ENCODE assay signal across 27 mouse cellular contexts in genomic region chr5:43055111-43055710, GRCm38 (mm10).
DNase-seq lines count a peak whose midpoint lies in the region; ATAC-seq lines count a peak whose summit lies in the region.
"Had no signal": no experiment of that assay in that cellular context is flagged by ENCODE, and none has a peak within 500 bp of the region (broad histone marks: within the 10 kb centered on the region; RNA-seq: fewer than 3 reads in every experiment).

No protein-coding gene starts in this region.

- H3K36me3 ChIP-seq in limb, embryonic 15.5 days = no peaks in the 10 kb centered on the region
- H3K36me3 ChIP-seq in limb, embryonic 10.5 days = no peaks in the 10 kb centered on the region
- H3K36me3 ChIP-seq: embryonic facial prominence, embryonic 12.5 days; heart, embryonic 15.5 days; hindbrain, embryonic 15.5 days; intestine, embryonic 15.5 days; limb, embryonic 12.5 days; liver, embryonic 12.5 days; midbrain, embryonic 13.5 days; neural tube, embryonic 13.5 days had no signal

- peak; percentile 60 to 61 for DNase-seq in cerebellum, postnatal 14 days
- no peak for DNase-seq in cerebellum, adult 9-11 months
- no peak for DNase-seq in limb, embryonic 10.5 days (ENCODE audit: low spot score)
- DNase-seq in right cerebral cortex, postnatal 4 days = peak; percentile 8
- DNase-seq in right cerebral cortex, postnatal 36 days (ENCODE audit: low spot score in 2 of 2) = no peak
- DNase-seq in kidney, postnatal 4 days = no peak
- DNase-seq: gastrocnemius, adult 2 months; heart, postnatal 4 days; kidney, adult 8-10 months; kidney, postnatal 10 days; lung, adult 18-20 months; right cerebral cortex, postnatal 25 days; thymus, adult 18-20 months; thymus, postnatal 36 days had no signal

- no peak overlapping the region for H3K4me2 ChIP-seq in limb, embryonic 15.5 days
- H3K4me2 ChIP-seq: embryonic facial prominence, embryonic 12.5 days; forebrain, embryonic 13.5 days; heart, embryonic 15.5 days; hindbrain, embryonic 15.5 days; intestine, embryonic 15.5 days; limb, embryonic 12.5 days; liver, embryonic 12.5 days; midbrain, embryonic 13.5 days; neural tube, embryonic 13.5 days had no signal

- no peak overlapping the region for H3K9ac ChIP-seq in limb, embryonic 15.5 days
- H3K9ac ChIP-seq: embryonic facial prominence, embryonic 12.5 days; forebrain, embryonic 13.5 days; heart, embryonic 15.5 days; hindbrain, embryonic 15.5 days; intestine, embryonic 15.5 days; limb, embryonic 12.5 days; liver, embryonic 12.5 days; midbrain, embryonic 13.5 days; neural tube, embryonic 13.5 days had no signal

- 60% methylated on average over 4 of the region's 4 CpGs for WGBS in limb, embryonic 15.5 days
- 87% methylated on average over 4 of the region's 4 CpGs for WGBS in limb, embryonic 10.5 days

- no peak for ATAC-seq in limb, embryonic 15.5 days (ENCODE audit: insufficient number of reproducible peaks, low FRiP score, low TSS enrichment, low read depth)
- ATAC-seq: CD4-positive, CD25-positive, alpha-beta regulatory T cell, adult 4 months; forebrain, embryonic 13.5 days; intestine, embryonic 15.5 days; liver, embryonic 12.5 days; midbrain, embryonic 13.5 days had no signal

- H3K9me3 ChIP-seq in limb, embryonic 15.5 days = no peaks in the 10 kb centered on the region
- no peaks in the 10 kb centered on the region for H3K9me3 ChIP-seq in limb, embryonic 10.5 days (replicated peaks)
- H3K9me3 ChIP-seq: embryonic facial prominence, embryonic 12.5 days; forebrain, embryonic 13.5 days; heart, embryonic 15.5 days; hindbrain, embryonic 15.5 days; intestine, embryonic 15.5 days; limb, embryonic 12.5 days; liver, embryonic 12.5 days; midbrain, embryonic 13.5 days; neural tube, embryonic 13.5 days had no signal

- no peaks in the 10 kb centered on the region for H3K4me1 ChIP-seq in limb, embryonic 15.5 days
- no peaks in the 10 kb centered on the region for H3K4me1 ChIP-seq in limb, embryonic 10.5 days
- H3K4me1 ChIP-seq: embryonic facial prominence, embryonic 12.5 days; forebrain, embryonic 13.5 days; hindbrain, embryonic 15.5 days; intestine, embryonic 15.5 days; limb, embryonic 12.5 days; liver, embryonic 12.5 days; midbrain, embryonic 13.5 days; neural tube, embryonic 13.5 days had no signal

- peak overlapping the region; percentile 38; the same call in 1 of the 2 replicates for H3K27ac ChIP-seq in limb, embryonic 15.5 days
- no peak overlapping the region for H3K27ac ChIP-seq in limb, embryonic 10.5 days
- H3K27ac ChIP-seq: embryonic facial prominence, embryonic 12.5 days; forebrain, embryonic 13.5 days; gastrocnemius, adult 2 months; heart, embryonic 15.5 days; hindbrain, embryonic 15.5 days; intestine, embryonic 15.5 days; limb, embryonic 12.5 days; liver, embryonic 12.5 days; midbrain, embryonic 13.5 days; neural tube, embryonic 13.5 days had no signal

- no peaks in the 10 kb centered on the region for H3K27me3 ChIP-seq in limb, embryonic 15.5 days
- H3K27me3 ChIP-seq in limb, embryonic 10.5 days (ENCODE audit: low read depth, poor library complexity, severe bottlenecking) = no peaks in the 10 kb centered on the region
- H3K27me3 ChIP-seq: embryonic facial prominence, embryonic 12.5 days; forebrain, embryonic 13.5 days; heart, embryonic 15.5 days; hindbrain, embryonic 15.5 days; intestine, embryonic 15.5 days; limb, embryonic 12.5 days; liver, embryonic 12.5 days; midbrain, embryonic 13.5 days; neural tube, embryonic 13.5 days had no signal

- no peak overlapping the region for H3K4me3 ChIP-seq in limb, embryonic 15.5 days
- no peak overlapping the region for H3K4me3 ChIP-seq in limb, embryonic 10.5 days
- H3K4me3 ChIP-seq: embryonic facial prominence, embryonic 12.5 days; erythroblast, embryonic 14.5 days; forebrain, embryonic 13.5 days; gastrocnemius, adult 2 months; heart, embryonic 15.5 days; hindbrain, embryonic 15.5 days; intestine, embryonic 15.5 days; limb, embryonic 12.5 days; liver, embryonic 12.5 days; midbrain, embryonic 13.5 days; myocyte; neural tube, embryonic 13.5 days had no signal

Comparison
In these comparisons a context has a peak if more than half of its experiments do, and no peak if none do; other contexts are left out.
1. DNase-seq: peak in cerebellum, postnatal 14 days (2 of 2) and right cerebral cortex, postnatal 4 days (single experiment); none in cerebellum, adult 9-11 months (single experiment), limb, embryonic 10.5 days (single experiment), right cerebral cortex, postnatal 36 days (0 of 2) and kidney, postnatal 4 days (0 of 2).